Mouse (Mus musculus): ENCODE results near the gene Armc8.

- no peak for TF ChIP-seq TAL1 (IDR thresholded peaks at IDR 0.05; ENCODE audit: low read length)
- no peak for TF ChIP-seq GATA1 (IDR thresholded peaks at IDR 0.05; ENCODE audit: low read length)
These were observed 109.0 kb downstream of the Armc8 start for GRCm38 (mm10) chr9:99459730-99460129.

All from erythroblast, embryonic 14.5 days (primary cell).